Mouse (Mus musculus): ENCODE data around the gene Prf1.

The Prf1 gene

GRCm38 (mm10) chr10:61286246-61286645 is 11.4 kb upstream of the Prf1 start:
- DNase-seq (ENCODE audit: extremely low spot score, low read depth, low spot score), result no peak

GRCm38 (mm10) chr10:61290016-61290415 is 7.6 kb upstream of the Prf1 start:
- no peak for DNase-seq (ENCODE audit: extremely low spot score, low read depth, low spot score)

GRCm38 (mm10) chr10:61290479-61290878 is 7.2 kb upstream of the Prf1 start:
- DNase-seq (ENCODE audit: extremely low spot score, low read depth, low spot score), result no peak

DNA sequence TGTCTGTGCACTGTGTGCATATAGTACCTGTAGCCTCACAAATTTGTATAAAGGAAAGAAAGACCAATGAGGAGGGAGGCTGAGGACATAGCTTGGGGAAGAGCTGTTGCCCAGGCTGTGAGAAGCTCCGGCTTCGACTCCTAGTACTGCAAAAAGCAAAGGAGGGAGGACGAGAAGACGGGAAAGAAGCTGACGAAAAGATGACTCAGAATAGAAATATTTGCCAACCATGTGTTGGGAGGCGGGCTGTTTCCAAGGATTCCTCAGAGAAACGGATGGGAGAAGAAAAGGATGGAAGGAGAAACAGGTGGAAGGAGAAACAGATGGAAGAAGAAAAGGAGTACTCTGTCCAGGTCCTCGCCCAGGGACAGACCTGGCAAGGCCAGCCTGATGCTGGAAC is 3.4 kb upstream of the Prf1 start:
- DNase-seq (ENCODE audit: extremely low spot score, low read depth, low spot score), result no peak

- DNase-seq (ENCODE audit: extremely low spot score, low read depth, low spot score), result no peak
Measured at GRCm38 (mm10) chr10:61296713-61297445, 754 bp upstream of the Prf1 start.

- no peak for DNase-seq (ENCODE audit: extremely low spot score, low read depth, low spot score)
Measured at GRCm38 (mm10) chr10:61300996-61301395, 3.4 kb downstream of the Prf1 start.

- no peak for DNase-seq (ENCODE audit: extremely low spot score, low read depth, low spot score)
Measured at GRCm38 (mm10) chr10:61304046-61304445, 6.4 kb downstream of the Prf1 start.

DNA sequence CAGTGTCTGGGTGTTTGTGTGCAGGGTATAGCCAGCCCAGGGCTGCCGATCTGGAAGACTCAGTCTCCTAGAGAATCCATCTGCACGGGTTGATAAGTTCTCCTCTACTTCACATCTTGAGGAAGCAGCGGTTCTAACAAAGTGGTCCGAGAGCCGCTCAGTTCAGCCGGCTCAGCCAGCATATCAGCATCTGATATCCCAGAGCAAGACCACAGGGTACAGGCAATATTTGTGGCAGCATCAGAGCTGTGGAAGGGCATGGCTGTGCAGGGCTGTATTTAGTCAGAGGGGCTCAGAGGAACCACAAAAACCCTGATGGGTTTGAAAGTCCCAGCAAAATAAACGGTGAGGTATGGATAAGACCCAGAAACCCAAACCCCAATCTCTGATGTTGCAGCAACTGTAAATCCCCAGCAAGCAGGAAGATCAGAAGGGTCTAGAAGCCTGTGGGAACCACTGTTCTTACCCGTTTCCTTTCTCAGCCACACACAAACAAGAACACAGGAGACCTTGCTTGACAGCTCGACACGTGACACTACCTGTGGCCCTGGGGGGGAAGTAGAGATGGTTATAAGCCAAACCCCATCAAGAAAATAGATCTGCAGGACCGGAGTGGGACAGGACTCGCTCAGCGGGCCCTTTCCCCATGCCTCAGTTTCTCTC is 8.4 kb downstream of the Prf1 start:
- no peak for DNase-seq (ENCODE audit: extremely low spot score, low read depth, low spot score)

DNA sequence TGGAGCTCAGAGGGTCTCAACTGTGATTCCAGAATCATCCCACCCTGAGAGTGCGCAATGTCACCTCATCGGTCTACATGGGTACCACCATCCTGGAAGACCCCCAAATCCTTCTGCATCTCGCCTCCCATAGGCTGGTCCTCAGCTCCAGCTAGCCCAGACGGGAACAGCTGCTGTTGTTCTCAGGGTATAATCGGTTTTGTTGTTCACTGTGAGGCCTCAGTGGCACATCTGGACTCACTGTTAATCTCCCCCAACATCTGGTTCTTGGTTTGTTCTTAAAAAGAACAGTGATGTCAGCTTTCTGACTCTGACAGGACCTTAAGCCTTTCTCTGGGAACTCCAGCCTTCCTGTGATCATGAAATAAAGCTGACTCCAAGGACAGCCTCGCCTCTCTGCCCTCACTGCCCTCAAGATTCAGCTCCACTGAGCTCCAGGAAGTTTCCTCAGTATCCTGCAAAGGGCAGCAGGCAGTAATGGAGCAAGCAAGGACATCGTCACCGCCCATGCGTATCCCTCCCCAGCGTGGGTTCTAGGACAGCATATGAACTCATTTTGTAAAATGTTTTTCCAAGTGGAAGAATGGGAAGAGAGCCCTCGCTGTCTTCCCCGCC is 11.2 kb downstream of the Prf1 start:
- DNase-seq (ENCODE audit: extremely low spot score, low read depth, low spot score), result no peak

GRCm38 (mm10) chr10:61312159-61312558 is 14.5 kb downstream of the Prf1 start:
- no peak for DNase-seq (ENCODE audit: extremely low spot score, low read depth, low spot score)

DNA sequence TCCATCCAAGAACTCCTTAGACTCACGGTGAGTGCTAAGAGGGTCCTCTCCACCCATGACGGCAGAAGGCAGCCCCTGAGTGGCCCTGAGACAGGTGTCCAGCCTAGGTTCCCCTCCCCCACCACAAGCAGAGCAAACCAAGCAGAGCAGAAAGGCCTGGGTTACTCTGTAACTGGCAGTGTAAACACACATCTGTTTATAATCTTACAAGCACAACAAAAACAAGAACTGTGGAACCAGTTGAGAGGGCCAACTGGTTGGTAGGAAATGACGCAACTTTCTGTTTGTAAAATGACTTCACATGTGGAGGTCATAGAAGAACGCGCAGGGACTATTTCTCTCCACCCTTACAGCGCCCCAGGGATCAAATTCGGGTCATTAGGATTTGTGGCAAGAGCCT is 15.1 kb downstream of the Prf1 start:
- DNase-seq (ENCODE audit: extremely low spot score, low read depth, low spot score), result no peak

GRCm38 (mm10) chr10:61313750-61314149 is 16.1 kb downstream of the Prf1 start:
- DNase-seq (ENCODE audit: extremely low spot score, low read depth, low spot score), result no peak

- no peak for DNase-seq (ENCODE audit: extremely low spot score, low read depth, low spot score)
Measured at GRCm38 (mm10) chr10:61315324-61315880, 17.8 kb downstream of the Prf1 start.

DNA sequence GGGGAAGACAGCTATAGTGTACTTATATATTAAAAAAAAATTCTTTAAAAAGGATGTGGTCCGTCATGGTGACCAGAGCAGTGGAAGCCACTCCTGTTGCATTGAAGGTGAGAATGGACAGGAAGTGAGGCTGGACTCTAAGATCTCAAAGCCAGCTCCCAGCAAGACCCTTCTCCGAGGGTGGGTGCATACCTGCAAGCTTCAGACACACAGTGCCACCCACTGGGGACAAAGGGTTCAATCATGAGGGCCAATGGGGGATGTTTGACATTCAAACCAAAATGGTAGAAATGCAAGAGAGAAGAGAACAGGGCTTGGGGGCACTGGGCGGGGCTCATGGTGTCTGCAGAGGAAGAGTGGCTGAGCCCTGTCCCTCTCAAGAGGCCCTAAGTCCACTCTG is 20.9 kb downstream of the Prf1 start:
- no peak for DNase-seq (ENCODE audit: extremely low spot score, low read depth, low spot score)

DNA sequence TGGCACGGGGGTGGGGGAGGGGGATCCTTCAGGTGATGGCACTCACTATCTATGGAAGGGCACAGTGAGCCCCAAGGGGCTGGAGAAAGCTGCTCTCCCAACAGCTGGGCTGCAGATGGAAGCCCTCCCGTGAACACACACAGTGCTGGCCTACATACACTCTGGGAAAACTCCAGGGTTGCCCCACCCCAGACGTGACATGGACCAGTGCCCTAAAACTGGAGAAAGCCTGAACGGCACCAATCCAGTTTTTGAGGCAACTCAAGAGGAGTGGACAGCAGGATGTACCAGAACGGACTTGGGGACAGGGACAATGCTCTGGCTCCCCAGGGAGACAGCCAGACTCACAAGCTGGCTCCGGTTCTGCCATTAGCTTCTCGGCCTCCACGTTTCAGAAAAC is 27.1 kb downstream of the Prf1 start:
- no peak for DNase-seq (ENCODE audit: extremely low spot score, low read depth, low spot score)

GRCm38 (mm10) chr10:61325782-61326328 is 28.2 kb downstream of the Prf1 start:
- DNase-seq (ENCODE audit: extremely low spot score, low read depth, low spot score), result no peak

DNA sequence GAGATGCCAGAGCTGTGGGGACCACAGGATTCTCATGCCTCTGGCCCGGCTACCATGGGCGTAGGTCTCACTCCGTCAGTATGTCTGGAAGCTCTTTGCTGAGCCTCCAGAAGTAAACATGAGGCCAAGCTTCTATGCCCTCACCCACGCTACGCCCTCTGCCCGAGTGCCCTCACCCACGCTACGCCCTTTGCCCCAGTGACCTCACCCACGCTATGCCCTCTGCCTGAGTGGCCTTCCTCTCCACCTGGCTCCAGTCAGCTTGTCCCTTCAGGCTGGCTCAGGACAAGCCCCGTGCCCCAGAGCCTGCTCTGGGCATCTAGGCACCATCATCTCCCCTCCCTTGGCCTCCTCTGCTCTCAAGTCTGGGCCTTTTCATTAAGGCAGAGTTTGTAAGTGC is 29.9 kb downstream of the Prf1 start:
- no peak for DNase-seq (ENCODE audit: extremely low spot score, low read depth, low spot score)

GRCm38 (mm10) chr10:61328927-61329326 is 31.3 kb downstream of the Prf1 start:
- DNase-seq (ENCODE audit: extremely low spot score, low read depth, low spot score), result no peak

DNA sequence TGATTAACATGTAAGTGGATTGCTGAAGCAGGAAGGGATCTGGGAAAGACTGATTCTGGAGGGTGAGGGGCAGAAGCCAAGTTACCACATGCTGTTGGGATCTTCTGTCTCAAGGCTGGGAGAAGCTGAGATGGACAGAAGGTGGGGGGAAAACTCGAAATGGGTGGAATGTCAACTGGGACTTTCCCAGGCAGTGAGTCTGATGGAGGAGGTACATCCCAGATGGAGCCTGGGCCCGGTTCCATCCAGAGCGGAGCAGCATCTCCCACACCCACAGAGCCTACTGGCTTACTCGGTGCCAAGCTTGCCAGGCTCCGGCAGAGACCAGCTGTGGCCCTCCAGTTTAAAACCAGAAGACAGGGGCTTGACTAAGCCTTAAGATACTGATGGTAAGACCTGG is 33.4 kb downstream of the Prf1 start:
- no peak for DNase-seq (ENCODE audit: extremely low spot score, low read depth, low spot score)

- DNase-seq (ENCODE audit: extremely low spot score, low read depth, low spot score), result no peak
Measured at GRCm38 (mm10) chr10:61334545-61334944, 36.9 kb downstream of the Prf1 start.

- DNase-seq (ENCODE audit: extremely low spot score, low read depth, low spot score), result peak; percentile 85
Measured at GRCm38 (mm10) chr10:61336137-61336536, 38.5 kb downstream of the Prf1 start.

DNA sequence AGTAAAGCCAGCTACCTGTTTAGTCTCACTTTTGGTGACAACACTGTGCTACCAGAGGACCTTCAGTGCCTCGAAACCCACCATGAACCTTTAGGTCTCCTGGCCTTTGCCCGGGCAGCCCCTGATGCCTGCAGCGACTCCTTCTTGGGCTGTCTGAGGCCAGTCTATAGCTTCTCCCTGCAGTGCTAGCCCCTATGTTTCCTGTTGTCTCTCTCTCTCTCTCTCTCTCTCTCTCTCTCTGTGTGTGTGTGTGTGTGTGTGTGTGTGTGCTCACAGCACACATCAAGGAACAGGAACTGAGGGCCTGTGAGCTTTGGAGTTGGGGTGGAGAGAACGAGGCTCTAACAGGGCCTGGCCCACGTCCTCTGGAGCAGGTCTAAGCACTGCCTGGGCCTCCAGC is 39.0 kb downstream of the Prf1 start:
- DNase-seq (ENCODE audit: extremely low spot score, low read depth, low spot score), result no peak

Measured in hindlimb bud, embryonic 11.5 days (tissue).